Mouse (Mus musculus): Measurements from ENCODE around the gene Zdhhc21. TPM values are rescaled to one million over a fixed set of nuclear protein-coding genes. Genes with fewer than 3 reads are reported as not detected.

Gene Zdhhc21
- polyA plus RNA-seq (2015; fragmentation: Nextera tagmentation; extraction: Ambion mirVana) = 19.2 and 20.9 TPM in 2 replicates

DNA sequence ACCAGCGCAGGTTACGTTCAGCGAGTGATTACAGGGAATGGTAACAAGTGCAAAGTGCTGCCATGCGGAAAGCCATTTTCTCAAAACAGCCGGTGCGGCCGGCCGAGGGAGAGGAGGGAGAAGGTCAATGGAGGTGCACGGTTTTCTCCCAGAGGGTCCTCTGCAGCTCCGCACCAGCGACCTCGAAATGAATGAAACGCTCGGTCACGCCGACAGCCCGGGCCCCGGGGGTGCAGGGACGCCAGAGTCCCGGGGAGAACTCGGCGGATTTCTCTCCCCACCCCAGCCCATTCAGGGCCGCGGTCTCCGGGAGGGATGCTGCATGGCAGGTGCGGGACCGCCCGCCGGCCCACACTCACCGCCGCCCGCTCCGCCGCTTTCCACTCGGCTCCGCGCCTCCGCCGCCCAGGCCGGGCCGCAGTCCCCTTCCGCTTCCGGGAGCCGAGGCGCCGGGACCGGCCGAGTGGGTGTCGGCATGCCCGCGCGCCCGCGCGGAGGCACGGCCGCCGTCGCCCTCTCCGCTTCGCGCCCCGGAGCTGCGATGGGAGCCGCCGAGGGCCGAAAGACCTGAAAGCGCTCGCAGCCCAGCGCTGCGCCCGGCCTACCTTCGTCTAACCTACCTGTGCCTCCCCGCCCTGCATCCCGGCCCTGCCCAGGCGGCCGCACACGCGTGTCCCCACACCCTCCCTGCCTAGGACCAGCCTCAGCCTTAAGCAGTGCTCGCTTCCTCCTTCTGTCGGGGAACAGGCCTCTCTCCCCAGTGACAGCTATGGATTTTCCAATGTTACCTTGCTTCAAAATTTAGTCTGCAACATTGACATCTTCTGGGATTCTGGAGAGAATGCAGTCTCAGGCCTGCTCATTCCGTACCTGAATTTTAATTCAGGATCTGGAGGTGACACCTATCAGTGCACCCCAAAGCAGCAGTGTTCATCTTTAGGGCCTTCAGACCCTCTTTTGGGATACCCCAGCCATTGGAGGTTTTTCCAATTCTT is at the start of gene Zdhhc21:
Gene Zdhhc21 (minus strand): TSS at position 828 of the 995 bp plus-strand sequence.
- peaks cover 18% of the 10 kb centered on the region for H3K4me1 ChIP-seq (ENCODE audit: control insufficient read depth, insufficient read depth, low read depth, low read length)
- H3K27ac ChIP-seq (ENCODE audit: low read depth, low read length) = peak within 1 kb of the TSS; percentile 95
- H3K36me3 ChIP-seq (ENCODE audit: control insufficient read depth, insufficient read depth, low read length) = no peaks in the 10 kb centered on the region
- no peaks in the 10 kb centered on the region for H3K27me3 ChIP-seq (replicated peaks; ENCODE audit: control insufficient read depth, insufficient read depth, low read length)
- WGBS = under 1% methylated on average over 59 of the region's 82 CpGs
- H3K9ac ChIP-seq (ENCODE audit: low read depth, low read length) = peak within 1 kb of the TSS; percentile 98
- no peaks in the 10 kb centered on the region for H3K9me3 ChIP-seq (ENCODE audit: control insufficient read depth, low read length)
- peak; percentile 92 for ATAC-seq
- peak within 1 kb of the TSS; percentile 80 for H3K4me3 ChIP-seq (ENCODE audit: low read length)
- peak within 1 kb of the TSS; percentile 79 for H3K4me2 ChIP-seq (ENCODE audit: low read length)

DNA sequence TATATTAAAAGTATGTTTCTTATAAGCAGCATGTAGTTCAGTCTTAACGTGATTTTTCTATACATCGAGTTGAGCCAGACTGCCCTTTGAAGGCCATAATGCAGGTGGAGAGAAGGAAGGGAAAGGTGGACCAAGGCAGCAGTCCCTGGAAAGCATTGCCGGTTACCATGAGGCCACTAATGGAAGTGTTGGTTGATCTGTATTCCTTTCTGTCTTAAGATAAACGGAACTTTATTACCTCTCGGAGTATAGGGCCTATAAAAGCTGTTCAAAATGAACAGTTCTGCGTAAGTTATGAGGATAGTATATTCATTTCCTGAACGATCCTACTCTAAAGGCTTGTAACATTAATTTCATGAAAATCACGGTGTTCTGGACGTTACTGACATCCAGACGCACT is 35.5 kb upstream of the Zdhhc21 start:
- no peak for ATAC-seq
- Histone ChIP-seq H3K9ac (ENCODE audit: low read depth, low read length) (no peak overlapping the region), H3K4me2 (ENCODE audit: low read length) (no peak overlapping the region), H3K9me3 (ENCODE audit: control insufficient read depth, low read length) (no peaks in the 10 kb centered on the region), H3K4me1 (ENCODE audit: control insufficient read depth, insufficient read depth, low read depth, low read length) (peaks cover 5% of the 10 kb centered on the region; the same call in 1 of the 2 replicates), H3K36me3 (ENCODE audit: control insufficient read depth, insufficient read depth, low read length) (no peaks in the 10 kb centered on the region), H3K4me3 (ENCODE audit: low read length) (no peak overlapping the region), H3K27me3 (replicated peaks; ENCODE audit: control insufficient read depth, insufficient read depth, low read length) (no peaks in the 10 kb centered on the region), H3K27ac (ENCODE audit: low read depth, low read length) (no peak overlapping the region)
- WGBS = 88% methylated on average over 10 of the region's 10 CpGs

DNA sequence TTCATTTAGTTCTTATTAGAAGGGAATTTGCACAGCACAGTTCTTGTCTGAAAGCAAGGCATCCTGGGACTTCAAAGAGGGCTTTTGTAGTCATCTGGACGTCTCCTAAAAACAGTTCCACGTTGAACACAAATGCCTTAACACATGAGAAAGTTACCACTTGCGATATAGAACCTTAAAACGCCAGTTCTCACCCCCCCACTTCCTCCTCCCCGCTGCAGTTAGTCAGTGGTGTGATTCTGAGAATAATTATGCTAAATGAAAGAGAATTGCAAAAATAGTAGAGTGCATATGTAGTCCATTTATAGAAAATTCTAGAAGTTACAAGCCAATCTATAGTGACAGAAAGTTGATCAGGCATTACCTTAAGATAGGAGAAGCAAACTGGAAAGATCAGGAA is 32.5 kb upstream of the Zdhhc21 start:
- H3K9ac ChIP-seq (ENCODE audit: low read depth, low read length) = no peak overlapping the region
- H3K4me3 ChIP-seq (ENCODE audit: low read length) = no peak overlapping the region
- no peak overlapping the region for H3K27ac ChIP-seq (ENCODE audit: low read depth, low read length)
- no peaks in the 10 kb centered on the region for H3K27me3 ChIP-seq (replicated peaks; ENCODE audit: control insufficient read depth, insufficient read depth, low read length)
- no peak for ATAC-seq
- H3K36me3 ChIP-seq (ENCODE audit: control insufficient read depth, insufficient read depth, low read length) = no peaks in the 10 kb centered on the region
- WGBS = 86% methylated on average over 5 of the region's 5 CpGs
- H3K9me3 ChIP-seq (ENCODE audit: control insufficient read depth, low read length) = no peaks in the 10 kb centered on the region
- H3K4me1 ChIP-seq (ENCODE audit: control insufficient read depth, insufficient read depth, low read depth, low read length) = peaks cover 5% of the 10 kb centered on the region; the same call in 1 of the 2 replicates
- no peak overlapping the region for H3K4me2 ChIP-seq (ENCODE audit: low read length)

DNA sequence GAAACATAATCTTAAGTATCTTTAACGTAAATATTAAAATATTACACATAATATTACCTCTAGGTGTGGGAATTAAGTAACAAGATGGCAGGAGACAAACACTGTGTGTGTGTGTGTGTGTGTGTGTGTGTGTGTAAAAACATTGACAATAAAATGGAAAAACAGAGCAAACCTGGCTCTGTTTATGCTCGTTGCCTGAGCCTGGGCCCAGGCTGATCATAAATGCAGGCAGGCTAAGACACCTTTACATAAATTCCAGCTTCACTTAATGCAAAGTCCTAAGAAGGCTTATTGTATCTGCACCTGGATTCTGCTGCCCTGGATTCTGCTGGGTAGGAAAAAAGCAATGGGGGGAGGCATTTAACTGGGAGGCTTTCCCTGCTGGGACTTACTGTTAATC is 31.8 kb upstream of the Zdhhc21 start:
- Histone ChIP-seq H3K27ac (ENCODE audit: low read depth, low read length) (no peak overlapping the region), H3K4me2 (ENCODE audit: low read length) (no peak overlapping the region), H3K36me3 (ENCODE audit: control insufficient read depth, insufficient read depth, low read length) (no peaks in the 10 kb centered on the region), H3K9me3 (ENCODE audit: control insufficient read depth, low read length) (no peaks in the 10 kb centered on the region), H3K4me3 (ENCODE audit: low read length) (no peak overlapping the region), H3K4me1 (ENCODE audit: control insufficient read depth, insufficient read depth, low read depth, low read length) (peaks cover 5% of the 10 kb centered on the region; the same call in 1 of the 2 replicates), H3K27me3 (replicated peaks; ENCODE audit: control insufficient read depth, insufficient read depth, low read length) (no peaks in the 10 kb centered on the region), H3K9ac (ENCODE audit: low read depth, low read length) (no peak overlapping the region)
- ATAC-seq = no peak
- 67% methylated on average over 2 of the region's 2 CpGs for WGBS

DNA sequence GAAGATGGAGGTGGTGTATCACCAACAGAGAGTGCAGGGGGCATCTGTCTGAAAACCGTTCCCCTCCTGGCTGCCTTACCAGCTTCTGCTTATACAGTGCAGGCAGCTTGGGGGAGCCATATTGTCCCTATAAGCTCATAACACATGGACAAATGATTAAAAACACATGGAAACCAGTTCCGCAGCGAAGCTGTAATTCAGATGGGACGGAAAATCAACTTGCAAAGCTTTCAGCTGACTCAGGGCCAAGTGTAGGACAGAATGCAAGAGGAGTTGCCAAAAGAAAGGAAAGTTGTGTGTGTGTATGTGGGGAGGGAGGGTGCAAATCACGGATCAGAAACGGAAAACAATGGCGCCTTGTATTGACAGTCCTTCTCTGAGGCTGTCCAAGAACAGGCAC is 31.3 kb upstream of the Zdhhc21 start:
- Histone ChIP-seq H3K9ac (ENCODE audit: low read depth, low read length) (no peak overlapping the region), H3K36me3 (ENCODE audit: control insufficient read depth, insufficient read depth, low read length) (no peaks in the 10 kb centered on the region), H3K9me3 (ENCODE audit: control insufficient read depth, low read length) (no peaks in the 10 kb centered on the region), H3K4me2 (ENCODE audit: low read length) (no peak overlapping the region), H3K4me1 (ENCODE audit: control insufficient read depth, insufficient read depth, low read depth, low read length) (peaks cover 5% of the 10 kb centered on the region; the same call in 1 of the 2 replicates), H3K27ac (ENCODE audit: low read depth, low read length) (no peak overlapping the region; the same call in 1 of the 2 replicates), H3K27me3 (replicated peaks; ENCODE audit: control insufficient read depth, insufficient read depth, low read length) (no peaks in the 10 kb centered on the region), H3K4me3 (ENCODE audit: low read length) (no peak overlapping the region)
- ATAC-seq = peak; percentile 37; the same call in 1 of the 2 replicates
- WGBS = 55% methylated on average over 7 of the region's 7 CpGs

DNA sequence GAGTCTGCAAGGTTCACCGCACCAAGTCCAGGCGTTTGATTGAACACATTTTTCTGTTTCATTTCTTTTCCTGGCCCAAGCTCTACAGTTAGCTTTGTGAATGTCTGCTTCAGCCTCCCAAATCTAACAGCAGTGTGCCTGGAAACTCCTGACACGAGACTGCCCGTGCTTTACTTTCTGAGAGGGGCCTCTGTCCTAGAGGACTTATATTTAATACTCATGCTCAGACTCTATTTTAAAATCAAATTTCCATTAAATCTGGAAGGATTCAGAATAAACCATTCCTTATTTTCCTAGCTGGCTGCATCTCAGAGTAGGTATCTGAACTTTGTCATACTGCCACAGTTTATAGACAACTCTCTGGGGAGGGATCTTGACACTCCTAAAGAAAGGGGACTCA is 30.8 kb upstream of the Zdhhc21 start:
- H3K27ac ChIP-seq (ENCODE audit: low read depth, low read length) = no peak overlapping the region

DNA sequence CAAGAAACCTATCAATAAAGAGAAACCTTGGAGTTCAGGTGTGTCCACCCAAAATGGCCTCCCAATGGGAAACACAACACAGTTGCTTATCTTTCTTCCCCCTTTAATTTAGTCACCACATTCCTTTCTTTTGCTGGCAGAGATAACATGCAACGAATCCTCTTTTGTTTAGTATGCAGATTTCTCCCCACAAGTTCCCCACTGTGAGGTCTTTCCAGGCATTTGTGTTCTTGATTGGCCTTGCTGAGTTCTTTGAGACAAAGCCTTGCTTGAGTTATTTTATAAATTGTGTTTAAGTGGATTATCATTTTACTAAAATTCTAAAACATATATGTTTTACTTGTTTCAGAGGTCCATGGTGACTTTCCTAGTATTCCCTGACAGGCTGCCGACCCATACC is 26.4 kb upstream of the Zdhhc21 start:
- no peak for ATAC-seq
- H3K9me3 ChIP-seq (ENCODE audit: control insufficient read depth, low read length) = no peaks in the 10 kb centered on the region
- H3K9ac ChIP-seq (ENCODE audit: low read depth, low read length) = no peak overlapping the region
- no peak overlapping the region for H3K27ac ChIP-seq (ENCODE audit: low read depth, low read length)
- peaks cover 4% of the 10 kb centered on the region; the same call in 1 of the 2 replicates for H3K4me1 ChIP-seq (ENCODE audit: control insufficient read depth, insufficient read depth, low read depth, low read length)
- WGBS = 47% methylated on average over 2 of the region's 2 CpGs
- H3K4me3 ChIP-seq (ENCODE audit: low read length) = no peak overlapping the region
- no peak overlapping the region for H3K4me2 ChIP-seq (ENCODE audit: low read length)
- no peaks in the 10 kb centered on the region for H3K27me3 ChIP-seq (replicated peaks; ENCODE audit: control insufficient read depth, insufficient read depth, low read length)
- H3K36me3 ChIP-seq (ENCODE audit: control insufficient read depth, insufficient read depth, low read length) = no peaks in the 10 kb centered on the region

More for the DNA sequence above, 30.8 kb upstream of the Zdhhc21 start:
- ATAC-seq = no peak
- H3K9ac ChIP-seq (ENCODE audit: low read depth, low read length) = no peak overlapping the region
- H3K9me3 ChIP-seq (ENCODE audit: control insufficient read depth, low read length) = no peaks in the 10 kb centered on the region
- H3K4me1 ChIP-seq (ENCODE audit: control insufficient read depth, insufficient read depth, low read depth, low read length) = peaks cover 5% of the 10 kb centered on the region; the same call in 1 of the 2 replicates
- H3K27me3 ChIP-seq (replicated peaks; ENCODE audit: control insufficient read depth, insufficient read depth, low read length) = no peaks in the 10 kb centered on the region
- no peaks in the 10 kb centered on the region for H3K36me3 ChIP-seq (ENCODE audit: control insufficient read depth, insufficient read depth, low read length)
- 78% methylated on average over 4 of the region's 4 CpGs for WGBS
- no peak overlapping the region for H3K4me2 ChIP-seq (ENCODE audit: low read length)
- H3K4me3 ChIP-seq (ENCODE audit: low read length) = no peak overlapping the region

DNA sequence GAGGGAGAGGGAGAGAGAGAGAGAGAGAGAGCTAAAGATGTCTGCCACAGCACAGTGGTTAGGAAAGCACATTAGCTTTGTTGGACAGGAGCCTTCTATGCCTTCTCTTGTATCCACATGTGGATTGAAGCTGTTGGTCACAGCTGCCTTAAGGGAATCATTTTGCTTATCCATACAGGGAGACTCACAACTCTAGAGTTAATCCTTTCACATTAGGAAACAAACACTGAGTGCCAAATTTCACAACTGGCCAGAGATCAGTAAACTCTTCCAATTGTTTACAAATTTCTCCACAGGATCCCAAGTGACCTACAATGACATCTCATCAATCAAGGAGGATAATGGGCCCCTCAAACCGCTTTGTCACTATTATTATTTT is 25.8 kb upstream of the Zdhhc21 start:
- no peaks in the 10 kb centered on the region for H3K27me3 ChIP-seq (replicated peaks; ENCODE audit: control insufficient read depth, insufficient read depth, low read length)
- H3K27ac ChIP-seq (ENCODE audit: low read depth, low read length) = no peak overlapping the region
- no peak overlapping the region for H3K4me2 ChIP-seq (ENCODE audit: low read length)
- H3K36me3 ChIP-seq (ENCODE audit: control insufficient read depth, insufficient read depth, low read length) = no peaks in the 10 kb centered on the region
- no peaks in the 10 kb centered on the region for H3K4me1 ChIP-seq (ENCODE audit: control insufficient read depth, insufficient read depth, low read depth, low read length)
- ATAC-seq = no peak
- H3K9me3 ChIP-seq (ENCODE audit: control insufficient read depth, low read length) = no peaks in the 10 kb centered on the region
- H3K9ac ChIP-seq (ENCODE audit: low read depth, low read length) = no peak overlapping the region
- 23% methylated on average over 1 of the region's 1 CpGs for WGBS
- no peak overlapping the region for H3K4me3 ChIP-seq (ENCODE audit: low read length)

All from hindbrain, embryonic 16.5 days (tissue).